Mouse (Mus musculus) left cerebral cortex, postnatal 4 days (tissue): ENCODE measurements around the gene Gm14851. TPM values are rescaled to one million over a fixed set of nuclear protein-coding genes. Genes with fewer than 3 reads are reported as not detected.
"Not testable (repeated sequence)": the region's sequence is repeated elsewhere in the genome, so short reads cannot be mapped to it uniquely, and the experiment has no call there.

Source experiments
- DNase-seq: peaks from one replicate; pipeline ENCODE4 v3.0.0-alpha.2; 2022
- intact Hi-C: fragments of 180-260 bp; cut with DNase I; formaldehyde crosslinking; loops from one replicate; pipeline ENCODE4 v1.15.1; 2025
- total RNA-seq, 2 experiments: library from RNA; stranded (reverse); gene quantifications; 2 replicates each; pipeline ENCODE4 v1.2.3; 2021

Gm14851 gene
- not detected for total RNA-seq

DNA sequence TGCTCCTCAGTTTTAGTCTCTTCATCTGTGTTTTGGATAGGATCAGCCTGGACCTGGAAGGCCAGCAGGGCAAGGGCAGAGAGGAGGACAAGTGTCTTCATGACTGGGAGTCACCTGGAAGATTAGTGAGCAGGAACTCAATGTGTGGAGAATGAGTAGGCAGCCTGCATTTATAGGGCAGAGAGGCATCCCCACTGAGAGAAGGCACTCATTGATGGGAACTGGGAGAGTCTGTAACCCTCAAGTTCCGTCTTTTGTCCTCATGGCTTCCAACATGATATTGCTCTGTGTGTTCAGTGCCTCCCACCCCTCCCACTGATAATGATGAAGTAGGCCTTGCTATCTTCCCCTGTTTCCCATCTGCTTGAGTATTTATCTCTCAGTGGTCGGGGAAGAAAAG, at the start of gene Gm14851:
Gene Gm14851 (minus strand): TSS at position 101 of the 400 bp plus-strand sequence.
- intact Hi-C loops, DNase-seq: not testable (repeated sequence)

DNA sequence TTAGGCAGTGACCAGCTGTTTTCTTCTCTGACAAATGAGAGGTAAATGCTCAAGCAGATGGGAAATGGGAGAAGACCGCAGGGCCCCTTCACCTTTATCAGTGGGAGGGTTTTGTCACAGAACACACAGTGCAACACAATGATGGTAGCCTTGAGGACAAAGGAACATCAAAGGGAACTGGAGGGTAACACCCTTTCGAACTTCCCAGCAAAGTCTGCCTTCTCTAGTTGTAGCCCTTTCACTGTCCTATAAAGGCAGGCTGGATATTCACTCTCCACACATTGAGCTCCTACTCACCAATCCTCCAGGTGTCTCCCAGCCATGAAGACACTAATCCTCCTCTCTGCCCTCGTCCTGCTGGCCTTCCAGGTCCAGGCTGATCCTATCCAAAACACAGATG, 38.5 kb upstream of the Gm14851 start, which contains the start of gene Defa30:
Gene Defa30 (plus strand): TSS at position 301 of the 400 bp plus-strand sequence.
- DNase-seq, intact Hi-C loops: not testable (repeated sequence)

DNA sequence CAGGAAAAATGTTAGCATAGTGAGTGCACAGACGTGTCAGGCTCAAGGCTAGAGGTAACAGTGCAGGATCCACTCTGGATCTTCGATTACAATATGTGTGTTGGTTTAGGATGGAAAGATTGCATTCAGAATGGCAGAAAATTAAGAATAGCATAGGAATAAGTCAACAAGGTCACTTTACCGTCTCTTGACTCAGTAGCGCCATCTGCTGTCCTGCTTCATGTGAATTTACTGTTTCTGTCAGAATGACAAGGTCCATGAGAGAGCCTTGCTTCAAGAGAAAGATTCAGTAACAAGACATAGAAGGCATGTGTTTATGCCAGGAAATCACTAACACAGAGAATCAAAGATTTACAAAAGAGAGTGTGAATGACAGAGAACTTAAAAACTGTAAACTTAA, 2.7 kb downstream of the Gm14851 start:
- DNase-seq, result no peak
- intact Hi-C loops, result no loop called here

DNA sequence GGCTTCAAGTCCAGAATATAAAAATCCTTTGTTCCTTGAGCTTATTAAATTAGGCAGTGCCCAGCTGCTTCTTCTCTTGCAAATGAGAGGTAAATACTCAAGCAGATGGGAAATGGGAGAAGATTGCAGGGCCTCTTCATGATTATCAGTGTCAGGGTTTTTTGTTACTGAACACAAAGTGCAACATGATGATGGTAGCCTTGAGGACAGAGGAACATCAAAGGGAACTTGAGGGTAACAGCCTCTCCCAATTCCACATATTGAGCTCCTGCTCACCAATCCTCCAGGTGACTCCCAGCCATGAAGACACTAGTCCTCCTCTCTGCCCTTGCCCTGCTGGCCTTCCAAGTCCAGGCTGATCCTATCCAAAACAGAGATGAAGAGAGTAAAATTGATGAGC, 11.7 kb downstream of the Gm14851 start, which contains the start of gene Defa25:
Gene Defa25 (plus strand): TSS at position 301 of the 400 bp plus-strand sequence.
- intact Hi-C loops, DNase-seq: not testable (repeated sequence)

DNA sequence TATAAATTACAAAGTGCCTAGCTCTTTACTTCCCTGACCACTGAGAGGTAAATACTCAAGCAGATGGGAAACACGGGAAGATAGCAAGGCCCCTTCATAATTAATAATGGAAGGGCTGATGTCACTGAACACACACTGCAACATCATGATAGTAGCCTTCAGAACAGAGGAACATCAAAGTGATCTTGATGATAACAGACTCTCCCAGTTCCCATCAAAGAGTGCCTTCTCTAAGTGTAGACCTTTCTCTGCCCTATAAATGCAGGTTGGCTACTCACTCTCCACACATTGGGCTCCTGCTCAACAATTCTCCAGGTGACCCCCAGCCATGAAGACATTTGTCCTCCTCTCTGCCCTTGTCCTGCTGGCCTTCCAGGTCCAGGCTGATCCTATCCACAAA, 31.1 kb downstream of the Gm14851 start, which contains the start of gene Defa35:
Gene Defa35 (plus strand): TSS at position 301 of the 400 bp plus-strand sequence.
- intact Hi-C loops, DNase-seq: not testable (repeated sequence)

DNA sequence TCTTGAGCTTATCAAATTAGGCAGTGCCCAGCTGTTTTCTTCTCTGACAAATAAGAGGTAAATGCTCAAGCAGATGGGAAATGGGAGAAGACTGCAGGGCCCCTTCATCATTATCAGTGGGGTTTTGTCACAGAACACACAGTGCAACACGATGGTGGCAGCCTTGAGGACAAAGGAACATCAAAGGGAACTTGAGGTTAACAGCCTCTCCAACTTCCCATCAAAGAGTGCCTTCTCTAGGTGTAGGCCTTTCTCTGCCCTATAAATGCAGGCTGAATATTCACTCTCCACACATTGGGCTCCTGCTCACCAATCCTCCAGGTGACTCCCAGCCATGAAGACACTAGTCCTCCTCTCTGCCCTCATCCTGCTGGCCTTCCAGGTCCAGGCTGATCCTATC, 41.1 kb downstream of the Gm14851 start, which contains the start of gene Defa23:
Gene Defa23 (plus strand): TSS at position 301 of the 400 bp plus-strand sequence.
- DNase-seq, intact Hi-C loops: not testable (repeated sequence)

Other genes starting within 250 kb of the Gm14851 start
- not detected for gene Defb33, start 203.4 kb downstream of the Gm14851 start, total RNA-seq
- gene Gm15056, start 193.4 kb downstream of the Gm14851 start, total RNA-seq, result not detected
- gene Gm6040, start 174.0 kb downstream of the Gm14851 start, total RNA-seq, result not detected
- not detected for gene AY761185, start 151.3 kb downstream of the Gm14851 start, total RNA-seq
- gene Defa21, start 70.5 kb downstream of the Gm14851 start, total RNA-seq, result not detected
- not detected for gene Defa23, start 41.0 kb downstream of the Gm14851 start, total RNA-seq
- gene Defa35, start 31.0 kb downstream of the Gm14851 start, total RNA-seq, result not detected
- not detected for gene Defa25, start 11.6 kb downstream of the Gm14851 start, total RNA-seq
- gene Defa30, start 38.6 kb upstream of the Gm14851 start, total RNA-seq, result not detected
- gene Defa22, start 66.2 kb upstream of the Gm14851 start, total RNA-seq, result not detected
- not detected for gene Defa31, start 95.6 kb upstream of the Gm14851 start, total RNA-seq
- not detected for gene Gm15293, start 105.5 kb upstream of the Gm14851 start, total RNA-seq
- gene Gm15292, start 153.7 kb upstream of the Gm14851 start, total RNA-seq, result not detected
- not detected for gene Defa27, start 219.5 kb upstream of the Gm14851 start, total RNA-seq
- gene Defa29, start 231.0 kb upstream of the Gm14851 start, total RNA-seq, result not detected